Mouse (Mus musculus): Measurements from ENCODE around the gene Prkd3. TPM values are rescaled to one million over a fixed set of nuclear protein-coding genes. Genes with fewer than 3 reads are reported as not detected.
A peak's percentile ranks its signal among the peaks of the same experiment; 100 is the strongest.

The Prkd3 gene
- total RNA-seq (2021): 10 to 100 TPM; 17.9 to 18.3 TPM

- intact Hi-C loops (cut with DNase I): loop anchor here (2.0 to 5.0 kb wide), 2 partner anchors 28 to 83 kb away; partner anchors contain the start of genes Cebpz and Ndufaf7
These were observed at the start of gene Prkd3 for GRCm38 (mm10) chr17:79020208-79020983. TSS of gene Prkd3 (minus strand) at chr17:79020816.

GRCm38 (mm10) chr17:79069766-79070480, 49.3 kb upstream of the Prkd3 start:
- DNase-seq: no peak
- intact Hi-C loops (cut with DNase I): no loop called here

More at GRCm38 (mm10) chr17:79020208-79020983, at the start of gene Prkd3:
- peak; percentile 68 to 81 for DNase-seq

GRCm38 (mm10) chr17:79069019-79069418, 48.4 kb upstream of the Prkd3 start:
- intact Hi-C loops (cut with DNase I): no loop called here
- peak in 1 of 2 experiments; percentile 8 for DNase-seq

- intact Hi-C loops (cut with DNase I): no loop called here
- no peak for DNase-seq
These were observed 48.0 kb upstream of the Prkd3 start for GRCm38 (mm10) chr17:79068581-79068980.

- intact Hi-C loops (cut with DNase I): no loop called here
- no peak for DNase-seq
These were observed 43.6 kb upstream of the Prkd3 start for GRCm38 (mm10) chr17:79064250-79064649.

GRCm38 (mm10) chr17:79060221-79060620, 39.6 kb upstream of the Prkd3 start:
- intact Hi-C loops (cut with DNase I): no loop called here
- no peak for DNase-seq

- intact Hi-C loops (cut with DNase I): no loop called here
- no peak for DNase-seq
These were observed 37.7 kb upstream of the Prkd3 start for GRCm38 (mm10) chr17:79058271-79058670.

GRCm38 (mm10) chr17:79052088-79052812, 31.6 kb upstream of the Prkd3 start:
- DNase-seq: peak; percentile 59 to 60
- intact Hi-C loops (cut with DNase I): no loop called here

GRCm38 (mm10) chr17:79051606-79052005, 31.0 kb upstream of the Prkd3 start, which contains the start of gene Qpct:
TSS of gene Qpct (plus strand) at chr17:79051906.
- intact Hi-C loops (cut with DNase I): no loop called here
- no peak for DNase-seq

- DNase-seq: no peak
- intact Hi-C loops (cut with DNase I): no loop called here
These were observed 23.1 kb upstream of the Prkd3 start for GRCm38 (mm10) chr17:79043705-79044104.

- intact Hi-C loops (cut with DNase I): no loop called here
- no peak for DNase-seq
These were observed 19.0 kb upstream of the Prkd3 start for GRCm38 (mm10) chr17:79039660-79040059.

GRCm38 (mm10) chr17:79032782-79033181, 12.2 kb upstream of the Prkd3 start:
- intact Hi-C loops (cut with DNase I): no loop called here
- DNase-seq: no peak

GRCm38 (mm10) chr17:79031569-79031968, 11.0 kb upstream of the Prkd3 start:
- intact Hi-C loops (cut with DNase I): no loop called here
- no peak for DNase-seq

- DNase-seq: no peak
- intact Hi-C loops (cut with DNase I): no loop called here
These were observed 8.6 kb upstream of the Prkd3 start for GRCm38 (mm10) chr17:79029226-79029625.

- intact Hi-C loops (cut with DNase I): loop anchor here (5.0 kb wide), 1 partner anchor 87 kb away; the partner anchor contains the start of genes Cebpz and Ndufaf7
- no peak for DNase-seq
These were observed 3.9 kb upstream of the Prkd3 start for GRCm38 (mm10) chr17:79024544-79024943.

- no peak for DNase-seq
- intact Hi-C loops (cut with DNase I): loop anchor here (5.0 kb wide), 1 partner anchor 85 kb away; the partner anchor contains the start of genes Cebpz and Ndufaf7
These were observed 2.1 kb upstream of the Prkd3 start for GRCm38 (mm10) chr17:79022746-79023145.

GRCm38 (mm10) chr17:79020984-79021335, 344 bp upstream of the Prkd3 start:
- DNase-seq: no peak
- intact Hi-C loops (cut with DNase I): loop anchor here (2.0 to 5.0 kb wide), 2 partner anchors 28 to 84 kb away; partner anchors contain the start of genes Cebpz and Ndufaf7

- intact Hi-C loops (cut with DNase I): loop anchor here (2.0 to 5.0 kb wide), 2 partner anchors 27 to 82 kb away; partner anchors contain the start of genes Cebpz and Ndufaf7
- no peak for DNase-seq
These were observed 849 bp downstream of the Prkd3 start for GRCm38 (mm10) chr17:79019726-79020207.

GRCm38 (mm10) chr17:79018422-79018821, 2.2 kb downstream of the Prkd3 start:
- peak in 1 of 2 experiments; percentile 13 for DNase-seq
- intact Hi-C loops (cut with DNase I): no loop called here

- DNase-seq: no peak
- intact Hi-C loops (cut with DNase I): no loop called here
These were observed 4.8 kb downstream of the Prkd3 start for GRCm38 (mm10) chr17:79015831-79016230.

All from heart, postnatal 36 days (tissue).